Mouse (Mus musculus) adrenal gland, postnatal 10 days (tissue): ENCODE data around the gene Vps13d. TPM values are rescaled to one million over a fixed set of nuclear protein-coding genes. Genes with fewer than 3 reads are reported as not detected.
A peak's percentile ranks its signal among the peaks of the same experiment; 100 is the strongest.

ENCODE experiments used
- DNase-seq: peaks from one replicate; pipeline ENCODE4 v3.0.0; 2021; ENCODE audit warnings: mixed read lengths
- total RNA-seq, 2 experiments: library from RNA; stranded (reverse); gene quantifications; 2 replicates each; pipeline ENCODE4 v1.2.3; 2021

The Vps13d gene
- total RNA-seq, 2 experiments from 2014 or later = 49.4 to 66.0 TPM

- DNase-seq = no peak
Observed at GRCm38 (mm10) chr4:145004176-145004575, 190.6 kb downstream of the Vps13d start.

- no peak for DNase-seq
Observed at GRCm38 (mm10) chr4:145002733-145003132, 192.1 kb downstream of the Vps13d start.

GRCm38 (mm10) chr4:144999903-145000382 lies 194.9 kb downstream of the Vps13d start:
- peak; percentile 72 for DNase-seq

- DNase-seq = no peak
Observed at GRCm38 (mm10) chr4:144999572-144999880, 195.3 kb downstream of the Vps13d start.

GRCm38 (mm10) chr4:144998808-144999571 lies 195.8 kb downstream of the Vps13d start:
- no peak for DNase-seq

- DNase-seq = peak; percentile 47
Observed at GRCm38 (mm10) chr4:144997887-144998658, 196.7 kb downstream of the Vps13d start.

GRCm38 (mm10) chr4:144996996-144997820 lies 197.6 kb downstream of the Vps13d start:
- DNase-seq = no peak

GRCm38 (mm10) chr4:144995826-144996225 lies 199.0 kb downstream of the Vps13d start:
- DNase-seq = no peak

GRCm38 (mm10) chr4:144993047-144993917 lies 201.5 kb downstream of the Vps13d start:
- no peak for DNase-seq

GRCm38 (mm10) chr4:144992413-144992812 lies 202.4 kb downstream of the Vps13d start:
- DNase-seq = peak; percentile 51

GRCm38 (mm10) chr4:144988443-144989206 lies 206.2 kb downstream of the Vps13d start:
- no peak for DNase-seq

GRCm38 (mm10) chr4:144986016-144986805 lies 208.6 kb downstream of the Vps13d start:
- DNase-seq = no peak

GRCm38 (mm10) chr4:144983821-144984371 lies 210.9 kb downstream of the Vps13d start:
- no peak for DNase-seq

GRCm38 (mm10) chr4:144983228-144983744 lies 211.5 kb downstream of the Vps13d start:
- DNase-seq = peak; percentile 33

GRCm38 (mm10) chr4:144980811-144981551 lies 213.8 kb downstream of the Vps13d start:
- peak; percentile 68 for DNase-seq

GRCm38 (mm10) chr4:144980110-144980509 lies 214.7 kb downstream of the Vps13d start:
- DNase-seq = no peak

- no peak for DNase-seq
Observed at GRCm38 (mm10) chr4:144978039-144978438, 216.8 kb downstream of the Vps13d start.

- DNase-seq = no peak
Observed at GRCm38 (mm10) chr4:144977057-144977456, 217.7 kb downstream of the Vps13d start.

- DNase-seq = no peak
Observed at GRCm38 (mm10) chr4:144975505-144975904, 219.3 kb downstream of the Vps13d start.
